Mouse (Mus musculus) cerebellum, adult 2 months (tissue): ENCODE measurements around the gene Caln1.

ENCODE experiments used
- CTCF ChIP-seq: fragments of 200-500 bp; IDR thresholded peaks from 2 replicates; pipeline ENCODE4 v1.5.1; 2011; ENCODE audit warnings: low read depth, mild to moderate bottlenecking, control low read depth, low read length, moderate library complexity, borderline replicate concordance; ENCODE audit not compliant: insufficient read depth
- POLR2A ChIP-seq: fragments of 200-500 bp; IDR thresholded peaks from 2 replicates; pipeline ENCODE4 v1.6.1; 2011; ENCODE audit warnings: low read length, control low read depth, borderline replicate concordance; ENCODE audit not compliant: insufficient read depth

DNA sequence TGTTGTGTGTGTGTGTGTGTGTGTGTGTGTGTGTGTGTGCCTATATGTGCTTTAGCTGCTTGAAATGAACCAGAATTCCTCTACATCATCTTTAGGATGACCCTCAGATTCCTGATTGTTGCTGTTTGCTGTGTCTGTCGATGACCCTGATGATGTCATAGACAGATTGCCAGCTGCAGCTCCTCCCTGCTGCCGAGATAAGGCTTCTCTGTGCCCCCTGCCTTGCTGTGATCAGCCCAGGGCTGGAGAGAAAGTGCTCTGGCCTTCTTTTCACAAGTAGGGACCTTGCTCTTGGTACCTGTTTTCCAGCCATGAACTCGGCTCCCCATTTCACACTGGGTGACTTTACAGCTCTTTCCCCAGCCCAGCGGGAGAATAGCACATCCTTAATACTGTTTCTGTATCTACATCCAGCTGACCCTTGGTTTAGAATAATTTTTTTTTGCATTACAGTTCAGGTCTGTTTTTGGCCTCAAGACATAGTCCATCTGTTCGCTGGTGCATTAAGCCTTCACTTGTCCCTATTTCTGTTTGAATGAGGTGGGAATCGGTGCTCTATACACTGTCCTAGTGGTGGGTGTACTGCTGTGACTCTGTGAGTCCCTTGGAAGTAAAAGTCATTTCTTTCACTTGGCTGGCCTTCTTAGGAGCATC lies 337.1 kb downstream of the Caln1 start:
- TF ChIP-seq POLR2A: no peak
- TF ChIP-seq CTCF: no peak
